Mouse (Mus musculus): Measurements from ENCODE around the gene Lce3c. TPM values are rescaled to one million over a fixed set of nuclear protein-coding genes. Genes with fewer than 3 reads are reported as not detected.

Gene Lce3c
- polyA plus RNA-seq, 1 experiment from 2014 or later: not detected

GRCm38 (mm10) chr3:92957090-92957489 lies 12.8 kb downstream of the Lce3c start, which contains the start of gene Lce3d:
Lce3d (plus strand) TSS chr3:92957390.
- no peaks in the 10 kb centered on the region for H3K27me3 ChIP-seq (ENCODE audit: control insufficient read depth, insufficient read depth, low read length)
- no peak within 1 kb of the TSS for H3K9ac ChIP-seq (ENCODE audit: low read length)
- H3K4me1 ChIP-seq (ENCODE audit: control insufficient read depth, insufficient read depth, low read length): no peaks in the 10 kb centered on the region
- no peak within 1 kb of the TSS for H3K4me2 ChIP-seq
- H3K4me3 ChIP-seq (ENCODE audit: low read depth, low read length): no peak within 1 kb of the TSS
- no peaks in the 10 kb centered on the region for H3K9me3 ChIP-seq (ENCODE audit: control insufficient read depth, low read length)
- ATAC-seq (ENCODE audit: low FRiP score) (no peak), DNase-seq (ENCODE audit: low spot score, missing footprints) (no peak)
- no peaks in the 10 kb centered on the region for H3K36me3 ChIP-seq (ENCODE audit: control insufficient read depth, insufficient read depth, low read length)
- 95% methylated on average over 1 of the region's 1 CpGs for WGBS
- H3K27ac ChIP-seq (ENCODE audit: low read depth, low read length): no peak within 1 kb of the TSS

GRCm38 (mm10) chr3:92966761-92967160 lies 22.5 kb downstream of the Lce3c start, which contains the start of gene Lce3e:
Lce3e (plus strand) TSS chr3:92967061.
- H3K9ac ChIP-seq (ENCODE audit: low read length): no peak within 1 kb of the TSS

GRCm38 (mm10) chr3:92978484-92978883 lies 34.2 kb downstream of the Lce3c start:
- no peaks in the 10 kb centered on the region for H3K9me3 ChIP-seq (ENCODE audit: control insufficient read depth, low read length)
- no peak overlapping the region for H3K4me3 ChIP-seq (ENCODE audit: low read depth, low read length)
- no peak overlapping the region for H3K27ac ChIP-seq (ENCODE audit: low read depth, low read length)
- 64% methylated on average over 2 of the region's 2 CpGs for WGBS
- ATAC-seq (ENCODE audit: low FRiP score) (no peak), DNase-seq (ENCODE audit: low spot score, missing footprints) (no peak)
- H3K4me2 ChIP-seq: no peak overlapping the region
- H3K36me3 ChIP-seq (ENCODE audit: control insufficient read depth, insufficient read depth, low read length): no peaks in the 10 kb centered on the region
- H3K9ac ChIP-seq (ENCODE audit: low read length): no peak overlapping the region
- no peaks in the 10 kb centered on the region for H3K4me1 ChIP-seq (ENCODE audit: control insufficient read depth, insufficient read depth, low read length)
- no peaks in the 10 kb centered on the region for H3K27me3 ChIP-seq (ENCODE audit: control insufficient read depth, insufficient read depth, low read length)

More at GRCm38 (mm10) chr3:92966761-92967160, 22.5 kb downstream of the Lce3c start, which contains the start of gene Lce3e:
- 84% methylated on average over 2 of the region's 2 CpGs for WGBS
- Histone ChIP-seq H3K36me3 (ENCODE audit: control insufficient read depth, insufficient read depth, low read length) (no peaks in the 10 kb centered on the region), H3K4me3 (ENCODE audit: low read depth, low read length) (no peak within 1 kb of the TSS), H3K9me3 (ENCODE audit: control insufficient read depth, low read length) (no peaks in the 10 kb centered on the region), H3K27me3 (ENCODE audit: control insufficient read depth, insufficient read depth, low read length) (no peaks in the 10 kb centered on the region), H3K4me2 (no peak within 1 kb of the TSS), H3K4me1 (ENCODE audit: control insufficient read depth, insufficient read depth, low read length) (no peaks in the 10 kb centered on the region), H3K27ac (ENCODE audit: low read depth, low read length) (no peak within 1 kb of the TSS)
- DNase-seq (ENCODE audit: low spot score, missing footprints) (no peak), ATAC-seq (ENCODE audit: low FRiP score) (no peak)

GRCm38 (mm10) chr3:92991926-92992325 lies 47.6 kb downstream of the Lce3c start, which contains the start of gene Lce3f:
Lce3f (plus strand) TSS chr3:92992226.
- H3K27ac ChIP-seq (ENCODE audit: low read depth, low read length): no peak within 1 kb of the TSS

More at GRCm38 (mm10) chr3:92991926-92992325, 47.6 kb downstream of the Lce3c start, which contains the start of gene Lce3f:
- DNase-seq (ENCODE audit: low spot score, missing footprints) (no peak), ATAC-seq (ENCODE audit: low FRiP score) (no peak)
- H3K9me3 ChIP-seq (ENCODE audit: control insufficient read depth, low read length): no peaks in the 10 kb centered on the region
- no peaks in the 10 kb centered on the region for H3K36me3 ChIP-seq (ENCODE audit: control insufficient read depth, insufficient read depth, low read length)
- H3K27me3 ChIP-seq (ENCODE audit: control insufficient read depth, insufficient read depth, low read length): no peaks in the 10 kb centered on the region
- no peak within 1 kb of the TSS for H3K4me2 ChIP-seq
- no peak within 1 kb of the TSS for H3K9ac ChIP-seq (ENCODE audit: low read length)
- H3K4me3 ChIP-seq (ENCODE audit: low read depth, low read length): no peak within 1 kb of the TSS
- H3K4me1 ChIP-seq (ENCODE audit: control insufficient read depth, insufficient read depth, low read length): no peaks in the 10 kb centered on the region

Other genes with a start within 250 kb of the Lce3c start
- gene Lce1e, start 235.4 kb upstream of the Lce3c start, polyA plus RNA-seq (2014; fragmentation: Nextera tagmentation; extraction: Ambion mirVana): not detected in 2 replicates
- gene Lce1f, start 224.1 kb upstream of the Lce3c start, polyA plus RNA-seq (2014; fragmentation: Nextera tagmentation; extraction: Ambion mirVana): not detected in 2 replicates
- gene Gm38119, start 205.4 kb upstream of the Lce3c start, polyA plus RNA-seq (2014; fragmentation: Nextera tagmentation; extraction: Ambion mirVana): not detected in 2 replicates
- not detected in 2 replicates for gene Lce1g, start 192.1 kb upstream of the Lce3c start, polyA plus RNA-seq (2014; fragmentation: Nextera tagmentation; extraction: Ambion mirVana)
- not detected in 2 replicates for gene Lce1h, start 179.4 kb upstream of the Lce3c start, polyA plus RNA-seq (2014; fragmentation: Nextera tagmentation; extraction: Ambion mirVana)
- not detected in 2 replicates for gene Lce1i, start 165.6 kb upstream of the Lce3c start, polyA plus RNA-seq (2014; fragmentation: Nextera tagmentation; extraction: Ambion mirVana)
- not detected in 2 replicates for gene Lce1j, start 154.0 kb upstream of the Lce3c start, polyA plus RNA-seq (2014; fragmentation: Nextera tagmentation; extraction: Ambion mirVana)
- gene Lce1k, start 136.6 kb upstream of the Lce3c start, polyA plus RNA-seq (2014; fragmentation: Nextera tagmentation; extraction: Ambion mirVana): not detected in 2 replicates
- not detected in 2 replicates for gene Kprp, start 117.2 kb upstream of the Lce3c start, polyA plus RNA-seq (2014; fragmentation: Nextera tagmentation; extraction: Ambion mirVana)
- gene Lce1l, start 93.2 kb upstream of the Lce3c start, polyA plus RNA-seq (2014; fragmentation: Nextera tagmentation; extraction: Ambion mirVana): not detected in 2 replicates
- not detected in 2 replicates for gene 2310050C09Rik, start 74.3 kb upstream of the Lce3c start, polyA plus RNA-seq (2014; fragmentation: Nextera tagmentation; extraction: Ambion mirVana)
- not detected in 2 replicates for gene Lce3a, start 18.3 kb upstream of the Lce3c start, polyA plus RNA-seq (2014; fragmentation: Nextera tagmentation; extraction: Ambion mirVana)
- not detected in 2 replicates for gene Lce3b, start 11.5 kb upstream of the Lce3c start, polyA plus RNA-seq (2014; fragmentation: Nextera tagmentation; extraction: Ambion mirVana)
- not detected in 2 replicates for gene Lce3d, start 12.9 kb downstream of the Lce3c start, polyA plus RNA-seq (2014; fragmentation: Nextera tagmentation; extraction: Ambion mirVana)
- gene Lce3e, start 22.6 kb downstream of the Lce3c start, polyA plus RNA-seq (2014; fragmentation: Nextera tagmentation; extraction: Ambion mirVana): not detected in 2 replicates
- not detected in 2 replicates for gene Lce3f, start 47.7 kb downstream of the Lce3c start, polyA plus RNA-seq (2014; fragmentation: Nextera tagmentation; extraction: Ambion mirVana)
- gene Crct1, start 71.2 kb downstream of the Lce3c start, polyA plus RNA-seq (2014; fragmentation: Nextera tagmentation; extraction: Ambion mirVana): 0.19 and 0.63 TPM in 2 replicates
- gene Lce1m, start 74.6 kb downstream of the Lce3c start, polyA plus RNA-seq (2014; fragmentation: Nextera tagmentation; extraction: Ambion mirVana): not detected in 2 replicates
- gene Gm4858, start 124.3 kb downstream of the Lce3c start, polyA plus RNA-seq (2014; fragmentation: Nextera tagmentation; extraction: Ambion mirVana): not detected in 2 replicates
- gene Crnn, start 200.3 kb downstream of the Lce3c start, polyA plus RNA-seq (2014; fragmentation: Nextera tagmentation; extraction: Ambion mirVana): not detected in 2 replicates